Mouse (Mus musculus): Measurements from ENCODE around the gene Tgfbr2.

The Tgfbr2 gene

DNA sequence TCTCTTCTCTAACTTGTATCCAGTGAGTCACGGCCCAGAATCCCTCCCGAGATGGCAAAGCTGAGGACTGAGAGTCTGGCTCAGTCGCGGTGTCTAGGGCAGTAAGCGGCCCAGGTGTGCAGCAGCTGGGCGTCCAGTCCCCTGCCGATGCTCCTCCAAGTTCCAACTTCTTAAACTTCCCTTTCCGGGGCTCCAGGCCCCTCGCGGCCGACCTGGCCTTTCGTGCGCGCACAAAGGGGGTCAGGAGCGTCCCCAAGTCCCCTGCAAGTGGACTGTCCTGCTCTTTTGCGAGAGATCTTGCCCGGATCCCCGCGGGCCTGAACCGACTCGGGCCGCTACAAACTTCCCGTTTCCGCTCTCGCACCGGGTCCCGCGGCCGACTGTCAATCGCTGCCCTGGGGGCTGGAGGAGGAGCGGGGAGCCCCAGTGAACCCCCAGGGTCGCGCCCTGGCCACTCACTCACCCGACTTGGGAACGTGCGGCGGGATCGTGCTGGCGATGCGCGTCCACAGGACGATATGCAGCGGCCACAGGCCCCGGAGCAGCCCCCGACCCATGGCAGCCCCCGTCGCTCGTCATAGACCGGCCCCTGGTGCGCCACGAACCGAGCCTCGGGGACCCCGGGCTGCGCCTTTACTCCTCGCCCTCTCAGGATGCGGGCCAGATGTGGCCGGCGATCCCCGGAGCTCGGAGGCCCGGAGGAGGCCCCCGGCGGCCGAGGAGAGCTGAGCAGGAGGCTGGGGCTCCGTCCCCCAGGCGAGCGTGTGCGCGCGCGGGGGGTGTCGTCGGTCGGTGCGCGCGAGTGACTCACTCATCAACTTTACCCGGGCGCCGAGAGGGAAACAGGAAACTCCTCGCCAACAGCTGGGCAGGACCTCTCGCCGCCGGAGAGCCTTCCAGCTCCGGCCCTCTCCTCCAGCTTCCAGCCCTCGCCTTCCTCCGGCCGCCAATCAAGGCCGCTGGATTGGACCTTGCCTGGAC lies at the start of gene Tgfbr2:
Gene Tgfbr2 (minus strand): TSS at position 880 of the 981 bp plus-strand sequence.
- Histone ChIP-seq H3K27me3 (ENCODE audit: control insufficient read depth, insufficient read depth, low read length, poor library complexity, severe bottlenecking) (no peaks in the 10 kb centered on the region), H3K36me3 (ENCODE audit: control insufficient read depth, insufficient read depth, low read length, poor library complexity, severe bottlenecking) (no peaks in the 10 kb centered on the region; the same call in 1 of the 2 replicates)
- DNase-seq (ENCODE audit: low read depth, low spot score) = peak; percentile 89

DNA sequence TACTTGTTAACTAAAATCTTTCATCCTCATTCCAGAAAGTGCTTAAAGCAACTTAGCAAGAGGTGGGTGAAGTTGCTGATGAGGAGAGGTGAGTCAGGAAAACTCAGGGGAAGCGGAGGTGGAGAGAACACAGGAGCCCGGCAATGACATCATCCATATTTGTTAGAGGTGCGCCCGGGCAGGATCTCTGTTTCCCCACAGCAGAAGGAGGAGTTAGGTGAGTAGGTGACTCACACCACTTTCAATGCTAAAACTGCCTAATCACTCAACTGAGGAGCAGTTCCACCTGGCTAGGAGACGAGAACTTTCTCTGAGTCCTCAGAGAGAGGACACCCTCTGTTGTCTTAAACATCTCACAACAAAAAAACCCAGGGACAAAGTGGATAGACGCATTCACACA lies 48.2 kb upstream of the Tgfbr2 start:
- Histone ChIP-seq H3K36me3 (ENCODE audit: control insufficient read depth, insufficient read depth, low read length, poor library complexity, severe bottlenecking) (no peaks in the 10 kb centered on the region), H3K27me3 (ENCODE audit: control insufficient read depth, insufficient read depth, low read length, poor library complexity, severe bottlenecking) (no peaks in the 10 kb centered on the region)
- peak; percentile 63 for DNase-seq (ENCODE audit: low read depth, low spot score)

DNA sequence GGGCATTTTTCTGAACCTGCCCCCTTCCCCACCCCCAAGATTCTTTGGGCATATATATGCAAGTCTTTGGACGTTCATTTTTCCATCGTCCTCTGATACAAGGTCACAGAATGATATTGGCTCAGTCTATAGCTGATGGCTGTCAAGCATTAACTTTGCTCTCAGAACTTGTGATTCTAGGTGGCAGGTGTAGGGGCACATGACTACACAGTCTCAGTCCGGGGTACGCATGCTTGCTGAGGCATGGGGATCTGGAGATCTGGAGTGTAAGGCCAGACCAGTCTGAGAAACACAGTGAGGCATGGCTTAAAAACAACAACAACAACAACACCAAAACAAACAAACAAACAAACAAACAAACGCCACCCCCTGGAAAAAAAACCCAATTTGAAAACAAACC lies 47.5 kb upstream of the Tgfbr2 start:
- H3K36me3 ChIP-seq (ENCODE audit: control insufficient read depth, insufficient read depth, low read length, poor library complexity, severe bottlenecking) = no peaks in the 10 kb centered on the region
- no peak for DNase-seq (ENCODE audit: low read depth, low spot score)
- H3K27me3 ChIP-seq (ENCODE audit: control insufficient read depth, insufficient read depth, low read length, poor library complexity, severe bottlenecking) = no peaks in the 10 kb centered on the region

DNA sequence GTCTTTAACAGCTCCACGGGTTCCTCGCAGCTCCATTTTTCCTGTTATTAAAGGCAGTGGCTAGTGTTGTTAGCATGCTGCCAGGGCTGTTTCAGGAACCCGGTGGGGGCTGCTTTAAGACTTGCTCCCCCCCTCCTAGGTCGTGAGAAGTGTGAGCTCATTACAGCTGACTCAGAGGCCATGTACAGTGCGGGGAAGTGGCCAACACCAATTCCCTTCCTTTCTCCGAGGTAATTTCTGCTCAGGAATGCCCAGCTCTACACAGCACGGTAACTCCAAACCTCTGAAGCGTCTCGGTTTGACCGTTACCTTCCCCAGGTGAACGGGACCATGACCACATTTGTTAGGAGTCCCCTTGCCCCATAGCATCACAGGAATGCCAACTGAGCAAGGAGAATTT lies 46.8 kb upstream of the Tgfbr2 start:
- no peak for DNase-seq (ENCODE audit: low read depth, low spot score)
- H3K27me3 ChIP-seq (ENCODE audit: control insufficient read depth, insufficient read depth, low read length, poor library complexity, severe bottlenecking) = no peaks in the 10 kb centered on the region
- no peaks in the 10 kb centered on the region for H3K36me3 ChIP-seq (ENCODE audit: control insufficient read depth, insufficient read depth, low read length, poor library complexity, severe bottlenecking)

DNA sequence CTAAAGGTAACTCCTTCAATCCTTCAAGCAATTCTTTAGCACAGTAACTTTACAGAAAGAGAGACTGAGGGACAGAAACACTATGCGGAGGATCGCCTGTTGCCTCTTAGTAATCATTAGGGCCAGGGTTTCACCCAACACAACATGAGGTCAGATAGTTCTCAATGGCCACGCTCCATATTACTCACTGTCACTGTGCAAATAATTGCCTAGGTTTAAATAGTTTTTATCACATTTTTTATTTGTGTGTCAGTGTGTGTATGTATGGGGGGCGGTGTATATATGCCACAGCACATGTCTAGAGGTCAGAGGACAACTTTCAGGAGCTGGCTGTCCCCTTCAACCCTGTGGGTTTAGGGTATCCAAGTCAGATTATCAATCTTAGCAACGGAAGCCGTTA lies 46.4 kb upstream of the Tgfbr2 start:
- H3K36me3 ChIP-seq (ENCODE audit: control insufficient read depth, insufficient read depth, low read length, poor library complexity, severe bottlenecking) = no peaks in the 10 kb centered on the region

DNA sequence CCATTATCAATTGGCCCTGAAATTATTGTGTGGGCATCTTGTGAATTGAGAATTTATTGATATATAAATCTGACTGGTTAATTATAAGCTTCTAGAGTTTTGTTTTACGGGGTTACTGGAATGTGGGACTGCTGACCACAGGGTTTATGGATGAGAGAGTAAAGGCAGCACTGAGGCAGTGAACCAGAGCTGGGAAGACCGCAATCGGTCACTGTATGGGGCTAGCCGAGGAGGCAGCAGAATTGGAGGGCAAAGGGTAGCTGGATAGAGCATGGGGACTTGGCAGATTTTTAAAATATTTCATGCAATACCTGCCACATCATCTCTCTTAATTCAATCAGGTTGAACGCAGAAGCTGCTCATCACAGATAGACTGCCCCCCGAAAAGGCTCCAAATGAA lies 45.5 kb upstream of the Tgfbr2 start:
- H3K27me3 ChIP-seq (ENCODE audit: control insufficient read depth, insufficient read depth, low read length, poor library complexity, severe bottlenecking) = no peaks in the 10 kb centered on the region
- no peaks in the 10 kb centered on the region for H3K36me3 ChIP-seq (ENCODE audit: control insufficient read depth, insufficient read depth, low read length, poor library complexity, severe bottlenecking)
- DNase-seq (ENCODE audit: low read depth, low spot score) = no peak

More for the DNA sequence above, 46.4 kb upstream of the Tgfbr2 start:
- DNase-seq (ENCODE audit: low read depth, low spot score) = no peak
- no peaks in the 10 kb centered on the region for H3K27me3 ChIP-seq (ENCODE audit: control insufficient read depth, insufficient read depth, low read length, poor library complexity, severe bottlenecking)

DNA sequence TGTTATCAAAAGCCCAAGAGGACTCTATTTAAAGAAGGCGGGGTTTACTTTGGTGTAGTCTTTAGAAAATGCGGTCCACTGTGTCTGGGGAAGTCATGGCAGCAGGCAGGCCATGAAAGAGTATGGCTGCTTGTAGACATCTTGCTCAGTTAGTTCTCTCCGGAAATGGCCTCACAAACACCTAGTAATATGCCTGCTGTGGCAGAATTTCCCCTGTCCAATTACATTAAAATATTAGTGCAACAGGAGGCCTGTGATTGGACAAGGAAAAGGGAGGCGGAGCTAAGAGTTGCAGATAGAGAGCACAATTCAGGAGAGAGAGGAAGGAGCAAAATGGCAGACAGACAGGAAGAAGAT lies 45.0 kb upstream of the Tgfbr2 start:
- peak; percentile 58 for DNase-seq (ENCODE audit: low read depth, low spot score)
- Histone ChIP-seq H3K36me3 (ENCODE audit: control insufficient read depth, insufficient read depth, low read length, poor library complexity, severe bottlenecking) (no peaks in the 10 kb centered on the region), H3K27me3 (ENCODE audit: control insufficient read depth, insufficient read depth, low read length, poor library complexity, severe bottlenecking) (no peaks in the 10 kb centered on the region)

DNA sequence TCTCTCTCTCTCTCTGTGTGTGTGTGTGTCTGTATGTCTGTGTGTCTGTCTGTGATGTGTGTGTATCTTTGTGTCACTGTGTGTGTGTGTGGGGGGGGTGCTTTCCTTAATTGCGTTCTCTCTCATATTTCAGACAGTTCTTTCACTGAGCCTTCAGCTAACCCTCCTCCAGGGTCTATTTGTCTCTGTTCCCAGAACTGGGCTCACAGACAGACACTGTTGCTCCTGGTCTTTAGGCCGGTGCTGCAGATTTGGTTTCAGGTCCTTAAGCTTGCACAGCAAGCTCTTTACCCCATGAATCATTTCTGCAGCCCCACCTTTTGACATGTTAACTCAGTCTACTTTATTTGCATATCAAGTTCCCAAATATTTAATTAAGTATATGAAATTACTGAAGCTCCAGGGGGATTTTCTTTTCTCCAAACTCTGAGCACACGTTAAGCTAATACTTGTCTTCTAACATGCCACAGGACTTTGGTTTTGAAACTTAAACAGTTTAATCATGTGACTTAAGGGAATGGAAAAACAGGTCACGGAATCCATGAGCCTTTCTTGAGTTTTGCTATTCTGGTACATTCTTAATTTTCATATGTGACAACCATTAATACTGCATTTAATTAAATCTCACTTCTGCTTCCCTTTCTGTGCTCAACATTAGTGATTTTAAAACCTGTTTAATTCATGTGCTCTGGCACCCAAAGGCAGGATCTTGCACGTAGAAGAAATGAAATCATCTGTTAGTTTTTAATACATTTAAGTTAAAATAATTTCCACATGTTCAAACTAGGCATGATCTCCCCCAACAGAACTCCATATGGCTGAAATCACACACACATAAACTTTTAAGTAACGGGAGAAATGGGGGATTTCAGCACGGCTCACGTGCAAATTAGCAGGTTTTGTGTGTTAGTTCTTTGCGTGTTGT lies 44.3 kb upstream of the Tgfbr2 start:
- Histone ChIP-seq H3K27me3 (ENCODE audit: control insufficient read depth, insufficient read depth, low read length, poor library complexity, severe bottlenecking) (no peaks in the 10 kb centered on the region), H3K36me3 (ENCODE audit: control insufficient read depth, insufficient read depth, low read length, poor library complexity, severe bottlenecking) (no peaks in the 10 kb centered on the region)
- DNase-seq (ENCODE audit: low read depth, low spot score) = peak; percentile 77

DNA sequence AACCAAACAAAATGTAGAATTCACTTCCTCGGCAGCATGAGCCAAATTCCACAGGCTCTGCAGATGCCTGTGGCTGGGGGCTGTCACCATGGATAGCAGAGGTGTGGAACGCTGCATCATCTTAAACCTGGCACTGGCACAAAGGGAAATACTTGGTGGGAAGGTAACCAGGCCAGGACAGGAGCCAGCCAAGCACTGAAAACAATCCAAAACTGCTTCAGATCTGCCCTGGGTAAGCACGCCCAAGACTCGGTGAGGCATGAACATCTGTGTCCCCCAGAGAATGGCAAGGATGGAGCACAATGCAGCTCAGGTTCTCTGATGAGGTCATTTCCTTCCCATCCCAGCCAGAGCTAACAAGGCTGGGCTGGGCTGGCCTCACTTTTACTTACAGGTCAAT lies 43.6 kb upstream of the Tgfbr2 start:
- no peaks in the 10 kb centered on the region for H3K27me3 ChIP-seq (ENCODE audit: control insufficient read depth, insufficient read depth, low read length, poor library complexity, severe bottlenecking)
- DNase-seq (ENCODE audit: low read depth, low spot score) = peak; percentile 86
- H3K36me3 ChIP-seq (ENCODE audit: control insufficient read depth, insufficient read depth, low read length, poor library complexity, severe bottlenecking) = no peaks in the 10 kb centered on the region

DNA sequence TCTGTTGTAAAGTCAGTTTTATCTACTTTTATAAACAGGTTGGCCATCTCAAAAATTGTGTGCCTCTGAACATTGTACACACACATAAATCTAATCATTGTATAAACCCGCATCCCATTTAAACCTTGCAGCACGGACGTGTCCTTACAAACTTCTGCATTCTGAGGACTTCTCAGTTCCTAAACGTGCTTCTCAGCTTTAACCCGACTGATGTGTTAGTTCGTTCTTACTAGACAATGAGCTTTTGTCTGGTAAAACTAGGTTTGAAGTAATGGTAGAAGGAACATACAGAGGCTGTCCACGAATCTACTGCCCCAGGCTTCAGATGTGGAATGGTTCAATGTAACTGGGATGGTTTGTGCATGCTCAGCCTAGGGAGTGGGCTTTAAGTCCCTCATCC lies 41.9 kb upstream of the Tgfbr2 start:
- Histone ChIP-seq H3K36me3 (ENCODE audit: control insufficient read depth, insufficient read depth, low read length, poor library complexity, severe bottlenecking) (no peaks in the 10 kb centered on the region), H3K27me3 (ENCODE audit: control insufficient read depth, insufficient read depth, low read length, poor library complexity, severe bottlenecking) (no peaks in the 10 kb centered on the region)
- no peak for DNase-seq (ENCODE audit: low read depth, low spot score)

DNA sequence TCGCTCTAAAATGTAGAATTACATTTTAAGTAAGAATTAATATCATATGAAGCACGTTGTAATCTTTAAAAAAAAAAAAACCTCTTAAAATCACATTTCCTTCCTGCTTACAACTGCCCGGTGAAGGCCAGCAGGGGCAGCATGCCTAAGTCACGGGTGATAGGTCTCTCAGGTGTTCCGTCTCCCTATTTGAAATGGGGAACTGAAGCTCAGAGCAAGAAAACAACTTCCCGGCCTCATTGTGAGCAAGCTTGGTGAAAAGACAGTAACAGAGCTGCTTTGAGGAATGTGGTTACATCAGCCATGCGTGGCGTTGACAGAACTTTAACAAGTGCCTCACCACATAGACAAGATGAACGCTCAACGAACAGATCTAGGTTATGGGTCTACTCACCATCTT lies 41.5 kb upstream of the Tgfbr2 start:
- Histone ChIP-seq H3K27me3 (ENCODE audit: control insufficient read depth, insufficient read depth, low read length, poor library complexity, severe bottlenecking) (no peaks in the 10 kb centered on the region), H3K36me3 (ENCODE audit: control insufficient read depth, insufficient read depth, low read length, poor library complexity, severe bottlenecking) (no peaks in the 10 kb centered on the region)
- peak; percentile 94 for DNase-seq (ENCODE audit: low read depth, low spot score)

DNA sequence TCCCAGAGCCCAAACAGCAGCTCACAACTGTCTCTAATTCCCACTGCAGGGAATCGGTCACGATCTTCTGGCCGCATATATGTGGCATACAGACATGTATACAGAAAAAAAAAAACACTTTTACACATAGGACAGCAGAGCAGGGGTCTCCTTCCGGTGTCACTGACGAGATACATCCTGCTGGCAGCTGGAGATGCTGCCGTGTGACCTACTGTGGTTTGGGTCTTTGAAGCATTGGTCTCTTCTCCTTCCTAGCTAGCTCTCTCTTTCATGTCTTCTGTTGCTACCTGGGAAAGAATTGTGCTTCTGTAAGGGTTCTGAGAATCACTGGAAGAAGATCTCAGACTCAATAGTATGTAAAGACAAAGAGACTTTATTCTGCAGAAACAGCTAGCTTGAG lies 39.1 kb upstream of the Tgfbr2 start:
- DNase-seq (ENCODE audit: low read depth, low spot score) = peak; percentile 38
- no peaks in the 10 kb centered on the region for H3K36me3 ChIP-seq (ENCODE audit: control insufficient read depth, insufficient read depth, low read length, poor library complexity, severe bottlenecking)
- H3K27me3 ChIP-seq (ENCODE audit: control insufficient read depth, insufficient read depth, low read length, poor library complexity, severe bottlenecking) = no peaks in the 10 kb centered on the region

DNA sequence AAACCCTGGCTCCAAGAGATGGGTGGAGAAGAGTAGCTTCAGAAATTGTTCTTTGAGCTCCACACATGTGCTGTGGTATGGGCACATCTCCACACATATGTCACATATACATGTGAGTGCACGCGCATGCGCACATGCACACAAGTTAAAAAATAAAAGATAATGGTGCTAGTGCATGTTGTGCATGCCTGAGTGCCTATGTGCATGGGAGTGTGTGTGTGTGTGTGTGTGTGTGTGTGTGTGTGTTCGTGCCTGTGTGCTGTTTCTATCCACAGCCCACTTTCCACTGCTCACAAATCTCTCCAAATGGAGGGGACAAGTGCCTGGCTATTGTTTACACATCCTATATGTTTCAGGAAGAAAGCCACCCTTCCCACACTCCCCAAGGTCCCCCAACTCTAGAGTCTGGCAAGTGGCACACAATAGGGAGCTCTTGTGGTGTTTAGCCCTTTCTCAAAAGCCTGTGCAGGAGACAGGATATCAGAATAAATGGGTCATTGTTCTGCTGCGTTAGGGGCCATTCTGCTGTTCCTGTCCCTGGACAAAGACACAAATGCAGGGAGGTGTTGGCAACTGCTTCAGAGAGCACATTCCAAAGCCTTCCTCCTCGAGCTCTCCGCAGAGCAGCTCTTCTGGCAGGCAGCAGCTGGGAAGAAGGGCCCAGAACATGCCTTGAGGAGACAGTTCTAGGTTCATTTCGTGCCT lies 37.9 kb upstream of the Tgfbr2 start:
- no peak for DNase-seq (ENCODE audit: low read depth, low spot score)
- Histone ChIP-seq H3K27me3 (ENCODE audit: control insufficient read depth, insufficient read depth, low read length, poor library complexity, severe bottlenecking) (no peaks in the 10 kb centered on the region), H3K36me3 (ENCODE audit: control insufficient read depth, insufficient read depth, low read length, poor library complexity, severe bottlenecking) (no peaks in the 10 kb centered on the region)

DNA sequence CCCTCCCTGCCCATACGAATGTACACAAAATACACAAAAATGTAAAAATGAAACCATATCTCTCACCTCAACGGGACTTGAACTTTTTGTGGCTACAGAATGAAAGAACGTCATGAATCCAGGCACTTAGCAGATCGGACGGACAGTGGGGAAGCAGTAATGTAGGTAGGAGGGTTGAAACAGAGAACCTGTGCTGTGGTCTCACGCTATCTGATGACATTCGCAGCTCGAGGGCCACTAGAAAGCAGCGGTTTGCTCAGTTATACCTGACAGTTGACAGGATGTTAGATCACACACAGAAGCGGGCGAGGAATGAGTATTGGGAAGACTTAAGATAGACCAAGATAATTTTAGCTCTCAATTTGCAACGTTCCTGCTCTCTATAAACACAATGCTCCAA lies 36.9 kb upstream of the Tgfbr2 start:
- H3K27me3 ChIP-seq (ENCODE audit: control insufficient read depth, insufficient read depth, low read length, poor library complexity, severe bottlenecking) = no peaks in the 10 kb centered on the region
- no peak for DNase-seq (ENCODE audit: low read depth, low spot score)
- no peaks in the 10 kb centered on the region for H3K36me3 ChIP-seq (ENCODE audit: control insufficient read depth, insufficient read depth, low read length, poor library complexity, severe bottlenecking)

Data from splenic B cell, adult 2 months (primary cell).